Mouse (Mus musculus) intestine, embryonic 14.5 days (tissue): ENCODE results near the gene Rasgef1b. TPM values are rescaled to one million over a fixed set of nuclear protein-coding genes. Genes with fewer than 3 reads are reported as not detected.

Experiments used
- ATAC-seq: fragments of 200-750 bp; cut with Nextera tagmentation; replicated peaks from 2 replicates; pipeline ENCODE4 v1.8.0; 2017; ENCODE audit warnings: low read depth, moderate number of reproducible peaks, moderate TSS enrichment, moderate library complexity; ENCODE audit not compliant: low FRiP score, low TSS enrichment
- DNase-seq: peaks from one replicate; pipeline ENCODE4 v3.0.0-alpha.2; 2018; ENCODE audit warnings: low spot score
- H3K27ac ChIP-seq: fragments of 300-500 bp; sonication (generic); 2 replicates; pipeline ENCODE4 v1.5.1; 2014; ENCODE audit warnings: low read depth, mild to moderate bottlenecking, control low read depth
- H3K27me3 ChIP-seq: fragments of 300-500 bp; sonication (generic); replicated peaks from 2 replicates; pipeline ENCODE4 v1.6.1; 2014; ENCODE audit warnings: low read length, control low read depth; ENCODE audit not compliant: control insufficient read depth, insufficient read depth
- H3K36me3 ChIP-seq: fragments of 300-500 bp; sonication (generic); 2 replicates; pipeline ENCODE4 v1.6.1; 2014; ENCODE audit warnings: low read length, control low read depth; ENCODE audit not compliant: control insufficient read depth, insufficient read depth
- H3K4me1 ChIP-seq: fragments of 300-500 bp; sonication (generic); replicated peaks from 2 replicates; pipeline ENCODE4 v1.6.1; 2014; ENCODE audit warnings: low read length, control low read depth, mixed read lengths; ENCODE audit not compliant: control insufficient read depth, insufficient read depth
- H3K4me2 ChIP-seq: fragments of 300-500 bp; sonication (generic); 2 replicates; pipeline ENCODE4 v1.6.1; 2014; ENCODE audit warnings: low read length
- H3K4me3 ChIP-seq: fragments of 300-500 bp; sonication (generic); 2 replicates; pipeline ENCODE4 v1.5.1; 2014; ENCODE audit warnings: low read depth, low read length, control low read depth, mixed read lengths
- H3K9ac ChIP-seq: fragments of 300-500 bp; sonication (generic); 2 replicates; pipeline ENCODE4 v1.6.1; 2014; ENCODE audit warnings: mild to moderate bottlenecking, low read length
- H3K9me3 ChIP-seq: fragments of 300-500 bp; sonication (generic); 2 replicates; pipeline ENCODE4 v1.6.1; 2016; ENCODE audit warnings: low read length, control low read depth; ENCODE audit not compliant: control insufficient read depth
- WGBS: fragments of 180-500 bp; shearing (Covaris S2); extraction: QIAGEN DNeasy Blood & Tissue Kit; methylation state at CpG from one replicate; pipeline ENCODE4 v1.1.7; 2014; 5-methylcytosine and 5-hydroxymethylcytosine counted together
- polyA plus RNA-seq: library from polyadenylated mRNA; unstranded; fragments of >200 nt; fragmentation: Nextera tagmentation; extraction: Ambion mirVana; gene quantifications from 2 replicates; pipeline ENCODE4 v1.2.1, GENCODE M21; 2014

The Rasgef1b gene
- polyA plus RNA-seq, 1 experiment from 2014 or later = 13.0 TPM

GRCm38 (mm10) chr5:99262197-99262920 is 466.5 kb downstream of the Rasgef1b start:
- DNase-seq = no peak
- Histone ChIP-seq H3K9ac (no peak overlapping the region), H3K4me2 (no peak overlapping the region), H3K4me3 (no peak overlapping the region), H3K9me3 (no peaks in the 10 kb centered on the region), H3K36me3 (no peaks in the 10 kb centered on the region), H3K4me1 (no peaks in the 10 kb centered on the region), H3K27ac (no peak overlapping the region), H3K27me3 (no peaks in the 10 kb centered on the region)
- WGBS = 74% methylated on average over 6 of the region's 6 CpGs
- ATAC-seq = no peak

- DNase-seq (no peak), ATAC-seq (no peak)
- H3K27me3 ChIP-seq = no peaks in the 10 kb centered on the region
- no peak overlapping the region for H3K4me3 ChIP-seq
- H3K27ac ChIP-seq = no peak overlapping the region
- H3K4me2 ChIP-seq = no peak overlapping the region
- H3K9ac ChIP-seq = no peak overlapping the region
- WGBS = 79% methylated on average over 4 of the region's 4 CpGs
- no peaks in the 10 kb centered on the region for H3K36me3 ChIP-seq
- H3K4me1 ChIP-seq = no peaks in the 10 kb centered on the region
- H3K9me3 ChIP-seq = no peaks in the 10 kb centered on the region
These were observed 467.6 kb downstream of the Rasgef1b start for GRCm38 (mm10) chr5:99261121-99261724.

- 60% methylated on average over 4 of the region's 4 CpGs for WGBS
- no peaks in the 10 kb centered on the region for H3K36me3 ChIP-seq
- ATAC-seq = no peak
- no peak for DNase-seq
- no peak overlapping the region for H3K9ac ChIP-seq
- H3K4me2 ChIP-seq = no peak overlapping the region
- H3K27me3 ChIP-seq = no peaks in the 10 kb centered on the region
- H3K9me3 ChIP-seq = no peaks in the 10 kb centered on the region
- H3K27ac ChIP-seq = no peak overlapping the region
- no peak overlapping the region for H3K4me3 ChIP-seq
- H3K4me1 ChIP-seq = no peaks in the 10 kb centered on the region
These were observed 470.8 kb downstream of the Rasgef1b start for GRCm38 (mm10) chr5:99258003-99258500.

GRCm38 (mm10) chr5:99252203-99253135 is 476.4 kb downstream of the Rasgef1b start:
- H3K4me2 ChIP-seq = peak overlapping the region; percentile 90
- DNase-seq (peak; percentile 99), ATAC-seq (peak; percentile 94)
- H3K9ac ChIP-seq = peak overlapping the region; percentile 66
- H3K36me3 ChIP-seq = no peaks in the 10 kb centered on the region
- H3K4me3 ChIP-seq = peak overlapping the region; percentile 67
- H3K27me3 ChIP-seq = no peaks in the 10 kb centered on the region
- under 1% methylated on average over 71 of the region's 78 CpGs for WGBS
- peak overlapping the region; percentile 41 for H3K27ac ChIP-seq
- H3K9me3 ChIP-seq = no peaks in the 10 kb centered on the region
- peaks cover 7% of the 10 kb centered on the region; the same call in 1 of the 2 replicates for H3K4me1 ChIP-seq

- H3K27ac ChIP-seq = no peak overlapping the region
- H3K36me3 ChIP-seq = no peaks in the 10 kb centered on the region
- peak overlapping the region; percentile 67 for H3K4me3 ChIP-seq
- H3K27me3 ChIP-seq = no peaks in the 10 kb centered on the region
- ATAC-seq (no peak), DNase-seq (peak; percentile 77)
- 5% methylated on average over 34 of the region's 34 CpGs for WGBS
- peak overlapping the region; percentile 66 for H3K9ac ChIP-seq
- peaks cover 7% of the 10 kb centered on the region; the same call in 1 of the 2 replicates for H3K4me1 ChIP-seq
- peak overlapping the region; percentile 90 for H3K4me2 ChIP-seq
- H3K9me3 ChIP-seq = no peaks in the 10 kb centered on the region
These were observed 477.3 kb downstream of the Rasgef1b start for GRCm38 (mm10) chr5:99251379-99252202.

- WGBS = 34% methylated on average over 5 of the region's 5 CpGs
- Histone ChIP-seq H3K4me2 (peak overlapping the region; percentile 90), H3K4me1 (peaks cover 7% of the 10 kb centered on the region; the same call in 1 of the 2 replicates), H3K4me3 (peak overlapping the region; percentile 67), H3K9ac (no peak overlapping the region; the same call in 1 of the 2 replicates), H3K27ac (no peak overlapping the region), H3K36me3 (no peaks in the 10 kb centered on the region), H3K9me3 (no peaks in the 10 kb centered on the region), H3K27me3 (no peaks in the 10 kb centered on the region)
- DNase-seq (no peak), ATAC-seq (no peak)
These were observed 478.0 kb downstream of the Rasgef1b start for GRCm38 (mm10) chr5:99250820-99251219.

GRCm38 (mm10) chr5:99248501-99248900 is 480.4 kb downstream of the Rasgef1b start:
- 5% methylated on average over 7 of the region's 7 CpGs for WGBS
- ATAC-seq = no peak
- DNase-seq = peak; percentile 100

More at GRCm38 (mm10) chr5:99248501-99248900, 480.4 kb downstream of the Rasgef1b start:
- Histone ChIP-seq H3K9ac (no peak overlapping the region), H3K27ac (no peak overlapping the region), H3K9me3 (no peaks in the 10 kb centered on the region), H3K4me1 (peaks cover 7% of the 10 kb centered on the region; the same call in 1 of the 2 replicates), H3K4me2 (no peak overlapping the region), H3K27me3 (no peaks in the 10 kb centered on the region), H3K36me3 (no peaks in the 10 kb centered on the region), H3K4me3 (no peak overlapping the region)
